Mouse (Mus musculus) kidney, embryonic 16.5 days (tissue): ENCODE data around the gene Ifitm3. TPM values are rescaled to one million over a fixed set of nuclear protein-coding genes. Genes with fewer than 3 reads are reported as not detected.

Experiments
- ATAC-seq: fragments of 200-750 bp; cut with Nextera tagmentation; 2 replicates; pipeline ENCODE4 v1.8.0; 2017; ENCODE audit warnings: moderate TSS enrichment; ENCODE audit not compliant: low FRiP score, low TSS enrichment
- H3K27ac ChIP-seq: fragments of 300-500 bp; sonication (generic); 2 replicates; pipeline ENCODE4 v1.5.1; 2014; ENCODE audit warnings: low read length
- H3K27me3 ChIP-seq: fragments of 300-500 bp; sonication (generic); 2 replicates; pipeline ENCODE4 v1.6.1; 2014; ENCODE audit warnings: low read length, control low read depth, mixed read lengths; ENCODE audit not compliant: insufficient read depth
- H3K36me3 ChIP-seq: fragments of 300-500 bp; sonication (generic); 2 replicates; pipeline ENCODE4 v1.6.1; 2014; ENCODE audit warnings: low read length, control low read depth, mixed read lengths; ENCODE audit not compliant: insufficient read depth
- H3K4me1 ChIP-seq: fragments of 300-500 bp; sonication (generic); 2 replicates; pipeline ENCODE4 v1.6.1; 2014; ENCODE audit warnings: low read length, control low read depth, mixed read lengths; ENCODE audit not compliant: insufficient read depth
- H3K4me2 ChIP-seq: fragments of 300-500 bp; sonication (generic); replicated peaks from 2 replicates; pipeline ENCODE4 v1.6.1; 2014; ENCODE audit warnings: low read depth, low read length
- H3K4me3 ChIP-seq: fragments of 300-500 bp; sonication (generic); 2 replicates; pipeline ENCODE4 v1.5.1; 2014; ENCODE audit warnings: mild to moderate bottlenecking, low read length
- H3K9ac ChIP-seq: fragments of 300-500 bp; sonication (generic); replicated peaks from 2 replicates; pipeline ENCODE4 v1.6.1; 2014; ENCODE audit warnings: low read length
- H3K9me3 ChIP-seq: fragments of 300-500 bp; sonication (generic); 2 replicates; pipeline ENCODE4 v1.6.1; 2016; ENCODE audit warnings: low read length, control low read depth
- WGBS: fragments of 180-500 bp; shearing (Covaris S2); extraction: QIAGEN DNeasy Blood & Tissue Kit; methylation state at CpG from one replicate; pipeline ENCODE4 v1.1.7; 2014; 5-methylcytosine and 5-hydroxymethylcytosine counted together
- polyA plus RNA-seq: library from polyadenylated mRNA; unstranded; fragments of >200 nt; fragmentation: Nextera tagmentation; extraction: Ambion mirVana; gene quantifications from 2 replicates; pipeline ENCODE4 v1.2.1, GENCODE M21; 2015

Ifitm3 gene
- polyA plus RNA-seq, 1 experiment from 2014 or later: 234 TPM

DNA sequence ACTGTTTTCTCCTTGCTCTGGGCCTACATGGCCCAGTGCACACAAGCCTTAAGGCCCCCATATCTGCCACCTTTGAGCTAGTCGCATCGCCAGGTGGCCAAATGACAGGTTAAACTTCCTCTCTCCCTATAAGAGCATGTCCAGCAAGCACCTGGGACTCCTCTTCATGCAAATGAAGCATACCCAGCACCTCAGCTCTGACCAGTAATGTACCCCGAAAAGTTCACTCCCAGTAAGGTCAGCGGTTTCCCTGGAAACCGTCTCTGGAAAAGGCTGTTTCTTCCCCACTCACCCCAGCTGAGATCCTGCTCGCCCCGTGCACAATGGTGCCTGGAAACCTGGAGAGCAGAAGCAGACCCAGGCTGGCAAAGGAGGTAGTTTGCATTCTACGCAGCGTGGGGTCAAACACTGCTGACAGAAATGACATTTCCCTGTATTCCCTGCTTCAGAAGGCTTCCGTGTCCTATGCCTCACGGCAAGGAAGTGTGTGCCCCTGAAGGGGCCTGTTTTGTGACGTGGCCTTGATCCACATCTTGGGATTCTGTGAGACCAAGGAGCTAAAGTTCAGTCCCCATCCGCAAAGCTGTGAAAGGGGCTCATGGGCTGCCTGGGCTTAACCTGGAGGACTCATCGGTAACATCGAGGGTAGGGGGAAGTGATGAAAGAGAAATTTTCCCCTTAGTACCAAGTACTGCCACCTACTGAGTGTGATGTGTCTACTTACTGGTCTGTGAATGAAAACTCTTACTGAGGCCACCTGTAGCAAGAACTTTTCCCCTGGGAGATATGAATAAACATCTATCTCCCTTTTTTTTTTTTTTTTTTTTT lies 9.5 kb downstream of the Ifitm3 start:
- 80% methylated on average over 15 of the region's 15 CpGs for WGBS
- ATAC-seq: no peak
- Histone ChIP-seq H3K4me2 (no peak overlapping the region), H3K27ac (no peak overlapping the region), H3K36me3 (no peaks in the 10 kb centered on the region), H3K27me3 (no peaks in the 10 kb centered on the region), H3K4me1 (no peaks in the 10 kb centered on the region), H3K4me3 (no peak overlapping the region), H3K9me3 (no peaks in the 10 kb centered on the region), H3K9ac (no peak overlapping the region)

DNA sequence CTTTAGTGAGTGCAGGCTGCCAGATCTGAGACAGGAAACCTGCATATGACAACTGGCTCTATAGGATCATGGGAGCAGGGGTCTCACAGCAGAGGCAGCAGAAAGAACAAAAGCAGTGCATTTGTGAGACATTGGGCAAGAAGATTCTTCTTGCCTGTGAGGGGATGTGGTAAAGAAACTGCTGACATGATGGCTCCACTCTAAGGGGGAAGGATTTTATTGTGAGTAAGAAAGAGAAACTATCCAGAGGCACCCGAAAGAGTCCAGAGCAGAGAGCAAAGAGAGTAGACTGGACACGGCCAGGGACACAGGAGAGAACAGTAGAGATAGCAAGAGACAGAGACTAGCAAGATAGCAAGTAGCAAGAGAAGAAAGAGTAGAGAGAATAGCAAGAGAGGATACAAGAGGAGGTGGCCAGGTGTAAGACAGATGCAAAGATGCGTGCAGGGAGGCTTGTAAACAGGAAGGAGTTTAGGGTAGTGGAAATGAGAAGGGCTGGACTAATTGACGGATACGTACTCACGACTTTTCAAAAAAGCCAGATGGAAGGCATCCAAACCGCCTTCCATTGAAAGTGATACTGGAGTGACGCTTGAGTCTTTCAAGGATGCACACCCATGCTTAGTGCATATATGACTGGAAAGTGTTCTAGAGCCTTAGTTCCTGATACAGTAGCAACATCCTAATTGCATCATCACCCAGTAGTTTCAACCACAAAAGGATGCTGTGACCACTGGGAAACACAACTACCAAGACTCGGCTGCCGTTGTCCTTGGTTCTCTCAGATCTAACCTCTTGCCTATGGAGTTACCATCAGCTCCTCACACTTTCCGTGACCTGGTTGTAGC lies 11.5 kb downstream of the Ifitm3 start:
- 86% methylated on average over 11 of the region's 11 CpGs for WGBS

DNA sequence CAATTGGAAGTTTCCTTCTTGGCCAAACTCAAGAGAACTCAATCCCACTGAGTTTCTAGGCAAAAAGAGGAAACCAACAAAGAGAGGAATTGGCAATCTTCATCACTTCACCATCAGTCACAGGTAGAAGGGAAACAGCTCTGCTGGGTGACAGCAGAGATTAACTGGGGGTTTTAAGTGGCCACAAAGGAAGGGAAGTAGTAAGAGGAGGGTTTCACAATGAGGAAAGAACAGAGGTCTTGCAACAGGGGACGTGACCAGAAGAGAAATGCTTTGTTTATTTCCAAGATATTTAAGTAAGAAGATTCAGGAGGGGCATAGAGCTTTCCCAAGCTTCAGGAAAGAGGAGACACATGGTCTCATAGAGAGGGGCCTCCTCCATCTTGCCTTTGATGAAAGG lies 12.8 kb downstream of the Ifitm3 start:
- H3K4me3 ChIP-seq: no peak overlapping the region
- H3K4me2 ChIP-seq: no peak overlapping the region
- H3K27me3 ChIP-seq: no peaks in the 10 kb centered on the region
- H3K9me3 ChIP-seq: no peaks in the 10 kb centered on the region
- WGBS: 58% methylated on average over 1 of the region's 1 CpGs
- no peak overlapping the region for H3K9ac ChIP-seq
- no peak overlapping the region for H3K27ac ChIP-seq
- no peaks in the 10 kb centered on the region for H3K36me3 ChIP-seq
- ATAC-seq: no peak
- H3K4me1 ChIP-seq: no peaks in the 10 kb centered on the region

More for the DNA sequence above, 11.5 kb downstream of the Ifitm3 start:
- H3K27me3 ChIP-seq: no peaks in the 10 kb centered on the region
- H3K4me2 ChIP-seq: no peak overlapping the region
- H3K4me1 ChIP-seq: no peaks in the 10 kb centered on the region
- no peak for ATAC-seq
- no peak overlapping the region for H3K9ac ChIP-seq
- no peak overlapping the region for H3K27ac ChIP-seq
- no peaks in the 10 kb centered on the region for H3K36me3 ChIP-seq
- no peak overlapping the region for H3K4me3 ChIP-seq
- no peaks in the 10 kb centered on the region for H3K9me3 ChIP-seq

DNA sequence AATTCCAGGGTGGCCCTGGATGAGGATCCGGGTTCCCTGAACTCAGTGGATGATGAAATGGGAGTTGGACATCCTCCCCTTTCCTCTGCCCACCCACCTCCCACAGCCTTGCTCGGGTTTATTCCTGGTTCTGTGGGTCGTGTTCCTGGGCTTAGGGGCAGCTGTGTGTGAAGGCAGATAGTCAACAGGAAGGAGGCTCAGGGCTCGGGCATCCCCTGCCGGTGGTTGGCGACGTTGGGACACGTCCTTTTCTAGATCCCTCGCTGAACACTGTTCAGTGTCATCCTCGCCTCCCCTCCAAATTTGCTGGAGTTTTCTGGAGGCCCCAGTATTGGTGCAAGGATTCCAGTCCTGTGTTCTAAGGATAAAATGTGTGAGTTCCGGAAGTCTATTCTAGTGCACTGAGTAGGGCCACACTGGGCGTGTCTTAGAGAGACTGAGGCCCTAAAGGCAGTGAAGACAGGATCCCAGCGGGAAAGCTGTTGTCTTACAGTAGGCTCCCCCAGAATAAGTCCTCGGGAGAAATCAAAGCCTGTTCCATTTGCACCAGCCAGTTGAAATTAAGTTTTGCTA lies 19.4 kb downstream of the Ifitm3 start:
- 77% methylated on average over 14 of the region's 14 CpGs for WGBS
- no peaks in the 10 kb centered on the region for H3K4me1 ChIP-seq
- H3K4me3 ChIP-seq: no peak overlapping the region
- no peaks in the 10 kb centered on the region for H3K27me3 ChIP-seq
- H3K9ac ChIP-seq: no peak overlapping the region
- H3K4me2 ChIP-seq: no peak overlapping the region
- no peak for ATAC-seq
- no peaks in the 10 kb centered on the region for H3K36me3 ChIP-seq
- no peaks in the 10 kb centered on the region for H3K9me3 ChIP-seq
- no peak overlapping the region for H3K27ac ChIP-seq

DNA sequence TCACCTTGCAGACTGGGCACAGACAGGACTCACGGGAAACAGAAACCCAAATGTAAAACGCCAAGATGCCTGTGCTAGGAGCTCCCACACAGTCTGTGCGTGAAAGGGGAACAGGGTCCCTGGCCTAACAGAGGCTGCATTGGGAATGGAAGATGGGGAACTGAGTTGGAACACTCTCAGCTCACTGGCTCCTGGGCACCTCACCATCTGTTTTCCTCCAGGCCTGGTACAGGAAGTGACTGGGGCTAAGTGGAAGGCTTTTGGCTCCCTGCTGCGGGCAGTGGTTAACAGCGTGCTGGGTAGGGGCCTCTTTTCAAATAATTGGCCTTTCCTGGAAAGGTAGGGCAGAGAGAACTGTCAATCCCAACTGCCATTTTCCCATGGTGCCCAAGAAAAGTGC lies 19.9 kb downstream of the Ifitm3 start:
- no peak overlapping the region for H3K4me3 ChIP-seq
- 0 out of 2 replicates have a peak, but pooled peaks cover 3% of the 10 kb centered on the region for H3K9me3 ChIP-seq
- no peaks in the 10 kb centered on the region for H3K27me3 ChIP-seq
- no peak overlapping the region for H3K4me2 ChIP-seq
- no peak overlapping the region for H3K9ac ChIP-seq
- H3K36me3 ChIP-seq: no peaks in the 10 kb centered on the region
- H3K27ac ChIP-seq: no peak overlapping the region
- WGBS: 66% methylated on average over 5 of the region's 5 CpGs
- no peaks in the 10 kb centered on the region for H3K4me1 ChIP-seq
- ATAC-seq: no peak

DNA sequence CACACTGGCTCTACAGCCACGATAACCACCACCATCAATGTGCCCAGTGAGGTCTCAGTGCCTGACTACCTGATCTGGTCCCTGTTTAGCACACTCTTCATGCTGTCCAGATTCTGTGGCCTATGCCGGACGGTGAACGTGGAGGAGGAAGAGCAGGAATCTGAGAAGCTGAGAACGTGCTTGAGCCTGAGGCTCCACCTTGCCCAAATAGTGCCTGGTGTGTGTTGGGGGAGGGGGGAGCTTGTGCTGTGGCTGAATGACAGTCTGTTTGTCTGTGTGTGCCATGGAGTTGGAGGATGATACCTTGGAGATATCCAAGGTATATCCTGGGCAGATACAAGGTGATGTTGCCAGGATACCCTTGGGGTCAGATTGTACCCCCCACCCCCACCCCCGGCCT lies 20.4 kb downstream of the Ifitm3 start:
- no peak overlapping the region for H3K27ac ChIP-seq
- no peaks in the 10 kb centered on the region for H3K27me3 ChIP-seq
- no peaks in the 10 kb centered on the region for H3K4me1 ChIP-seq
- WGBS: 37% methylated on average over 6 of the region's 6 CpGs
- H3K9me3 ChIP-seq: 0 out of 2 replicates have a peak, but pooled peaks cover 3% of the 10 kb centered on the region
- no peak overlapping the region for H3K9ac ChIP-seq
- ATAC-seq: no peak
- no peak overlapping the region for H3K4me2 ChIP-seq
- H3K36me3 ChIP-seq: no peaks in the 10 kb centered on the region
- no peak overlapping the region for H3K4me3 ChIP-seq

DNA sequence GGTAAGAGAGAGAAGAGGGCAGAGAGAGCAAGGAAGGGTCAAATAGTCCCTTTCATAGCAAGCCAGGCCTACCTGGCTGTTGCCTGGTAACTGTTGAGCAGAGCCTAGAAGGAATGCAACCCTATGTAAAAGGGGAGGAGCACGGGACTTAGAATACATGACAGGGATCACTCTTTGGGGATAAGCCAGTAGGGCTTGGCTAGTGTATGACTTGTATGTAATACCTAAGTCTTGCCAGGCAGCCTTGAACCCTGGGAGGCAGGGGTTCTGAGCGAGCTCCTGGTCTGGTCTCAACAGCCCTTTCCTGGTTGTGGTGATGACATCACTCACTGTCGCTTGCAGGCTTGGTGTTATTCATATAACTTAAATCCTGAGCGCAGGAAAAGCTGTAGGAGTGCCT lies 21.5 kb downstream of the Ifitm3 start:
- Histone ChIP-seq H3K9ac (no peak overlapping the region), H3K9me3 (0 out of 2 replicates have a peak, but pooled peaks cover 3% of the 10 kb centered on the region), H3K4me3 (no peak overlapping the region), H3K4me1 (no peaks in the 10 kb centered on the region), H3K4me2 (no peak overlapping the region), H3K27me3 (no peaks in the 10 kb centered on the region), H3K36me3 (no peaks in the 10 kb centered on the region), H3K27ac (no peak overlapping the region)
- ATAC-seq: no peak
- WGBS: 82% methylated on average over 4 of the region's 4 CpGs

DNA sequence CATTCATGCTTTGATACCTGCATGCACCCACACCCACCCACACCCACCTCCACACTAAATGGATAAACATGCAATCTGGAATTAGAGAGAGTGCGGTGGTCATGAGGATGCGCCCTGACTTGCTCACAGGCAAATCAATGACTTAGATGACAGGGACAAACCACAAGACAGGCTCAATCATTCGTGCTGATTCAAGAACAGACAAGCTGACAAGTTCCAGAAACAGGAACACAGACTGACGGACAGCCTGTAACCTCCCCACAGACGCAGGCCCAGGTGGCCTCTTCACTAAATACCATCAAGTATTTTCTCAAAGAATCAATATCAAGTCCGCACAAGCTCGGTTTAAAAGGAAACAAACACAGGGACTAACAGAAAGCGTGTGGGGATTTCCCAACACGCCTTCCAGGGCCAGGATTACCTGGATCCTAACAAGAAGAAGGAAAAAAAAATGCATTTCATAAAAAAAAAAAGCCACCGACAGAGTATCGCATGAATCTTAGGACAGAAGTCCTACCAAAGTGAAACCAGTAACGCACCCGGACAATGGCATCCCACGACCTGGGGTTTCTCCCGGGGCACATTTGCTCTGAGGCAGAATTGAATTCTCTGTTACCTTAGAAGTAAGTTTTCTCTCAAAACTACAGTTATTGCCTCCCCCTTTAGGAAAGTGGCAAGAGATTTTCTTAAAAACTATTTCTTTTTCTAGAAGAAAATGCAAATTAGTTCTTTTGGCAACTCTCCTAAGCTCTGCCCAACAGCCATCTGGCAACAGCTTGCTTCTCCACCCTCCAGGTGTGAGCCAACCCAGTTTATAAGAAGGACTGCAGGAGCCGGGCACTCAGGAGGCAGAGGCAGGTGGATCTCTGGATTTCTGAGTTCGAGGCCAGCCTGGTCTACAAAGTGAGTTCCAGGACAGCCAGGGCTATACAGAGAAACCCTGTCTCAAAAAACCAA lies 23.1 kb downstream of the Ifitm3 start:
- H3K4me2 ChIP-seq: no peak overlapping the region
- ATAC-seq: no peak
- H3K27me3 ChIP-seq: no peaks in the 10 kb centered on the region
- 88% methylated on average over 17 of the region's 17 CpGs for WGBS
- H3K9ac ChIP-seq: no peak overlapping the region
- H3K27ac ChIP-seq: no peak overlapping the region
- no peaks in the 10 kb centered on the region for H3K36me3 ChIP-seq
- H3K9me3 ChIP-seq: 0 out of 2 replicates have a peak, but pooled peaks cover 3% of the 10 kb centered on the region
- no peak overlapping the region for H3K4me3 ChIP-seq
- H3K4me1 ChIP-seq: no peaks in the 10 kb centered on the region

DNA sequence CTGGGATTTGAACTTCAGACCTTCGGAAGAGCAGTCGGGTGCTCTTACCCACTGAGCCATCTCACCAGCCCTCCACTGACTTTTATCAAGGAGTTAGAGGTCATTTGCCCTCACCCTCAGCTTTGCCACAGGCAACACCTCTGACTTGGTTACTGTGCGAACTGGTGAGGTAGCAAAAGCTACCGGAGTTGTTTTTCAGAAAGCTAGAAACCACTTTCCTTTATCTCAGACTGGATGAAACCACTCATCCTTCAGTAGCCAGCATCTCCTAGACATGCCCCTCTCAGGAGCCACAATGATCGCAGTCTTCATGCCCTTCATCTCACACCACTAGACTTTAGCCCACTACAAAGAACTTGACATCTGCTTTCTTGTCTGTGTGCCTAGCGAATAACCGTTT lies 27.6 kb downstream of the Ifitm3 start:
- 88% methylated on average over 7 of the region's 7 CpGs for WGBS
- Histone ChIP-seq H3K27ac (no peak overlapping the region), H3K9ac (no peak overlapping the region), H3K27me3 (no peaks in the 10 kb centered on the region), H3K4me3 (no peak overlapping the region), H3K36me3 (no peaks in the 10 kb centered on the region), H3K4me2 (no peak overlapping the region), H3K9me3 (0 out of 2 replicates have a peak, but pooled peaks cover 3% of the 10 kb centered on the region), H3K4me1 (no peaks in the 10 kb centered on the region)
- ATAC-seq: no peak
